Mouse (Mus musculus): Measurements from ENCODE around the gene Socs1. TPM values are rescaled to one million over a fixed set of nuclear protein-coding genes. Genes with fewer than 3 reads are reported as not detected.

Gene Socs1
- polyA plus RNA-seq, 1 experiment from 2014 or later = 5.4 TPM

Other genes with a start within 250 kb of the Socs1 start
- gene Dexi, start 242.5 kb downstream of the Socs1 start, polyA plus RNA-seq (2014; fragmentation: Nextera tagmentation; extraction: Ambion mirVana) = 24.0 and 29.1 TPM in 2 replicates
- gene Clec16a, start 240.2 kb downstream of the Socs1 start, polyA plus RNA-seq (2014; fragmentation: Nextera tagmentation; extraction: Ambion mirVana) = 32.1 and 37.3 TPM in 2 replicates
- not detected in 2 replicates for gene Tnp2, start 3.1 kb upstream of the Socs1 start, polyA plus RNA-seq (2014; fragmentation: Nextera tagmentation; extraction: Ambion mirVana)
- gene Prm3, start 5.4 kb upstream of the Socs1 start, polyA plus RNA-seq (2014; fragmentation: Nextera tagmentation; extraction: Ambion mirVana) = not detected in 2 replicates
- gene Prm2, start 10.6 kb upstream of the Socs1 start, polyA plus RNA-seq (2014; fragmentation: Nextera tagmentation; extraction: Ambion mirVana) = not detected in 2 replicates
- gene Prm1, start 20.3 kb upstream of the Socs1 start, polyA plus RNA-seq (2014; fragmentation: Nextera tagmentation; extraction: Ambion mirVana) = not detected in 2 replicates
- not detected in 2 replicates for gene Gm11172, start 27.4 kb upstream of the Socs1 start, polyA plus RNA-seq (2014; fragmentation: Nextera tagmentation; extraction: Ambion mirVana)
- 2.7 and 2.9 TPM in 2 replicates for gene Rmi2, start 49.5 kb upstream of the Socs1 start, polyA plus RNA-seq (2014; fragmentation: Nextera tagmentation; extraction: Ambion mirVana)